ENCODE assay signal across 7 mouse cellular contexts in genomic region chr14:53541640-53542039, GRCm38 (mm10).
DNase-seq lines count a peak whose midpoint lies in the region; ATAC-seq and TF ChIP-seq lines count a peak whose summit lies in the region.
"Not testable (repeated sequence)": the region's sequence is repeated elsewhere in the genome, so short reads cannot be mapped to it uniquely, and the experiment has no call there.

No protein-coding gene starts in this region.

- WGBS in hindbrain, postnatal 0 days = 68% methylated on average over 2 of the region's 2 CpGs
- WGBS in limb, embryonic 14.5 days = 57% methylated on average over 2 of the region's 2 CpGs
- 61% methylated on average over 2 of the region's 2 CpGs for WGBS in midbrain, embryonic 14.5 days

- not testable (repeated sequence) for H3K9me3 ChIP-seq in ES-E14 (ENCODE audit: control insufficient read depth, insufficient read depth, low read depth, low read length); hindbrain, postnatal 0 days (ENCODE audit: low read length); limb, embryonic 14.5 days (ENCODE audit: control insufficient read depth, low read length); midbrain, embryonic 14.5 days (ENCODE audit: control insufficient read depth, low read length)

- TF ChIP-seq CTCF in hindbrain, postnatal 0 days (IDR thresholded peaks at IDR 0.05; ENCODE audit: low read depth) = peak; percentile 50
- TF ChIP-seq CTCF in testis, adult 2 months (IDR thresholded peaks at IDR 0.05; ENCODE audit: control insufficient read depth, insufficient read depth, insufficient replicate concordance, low read depth, low read length) = peak; percentile 20; the same call in 1 of the 2 replicates

- peak; percentile 58 for DNase-seq in ES-E14 (ENCODE audit: low read depth, low spot score)
- DNase-seq in adrenal gland, postnatal 14 days = peak; percentile 61
- DNase-seq in embryo, embryonic 11 days = peak; percentile 5
- not testable (repeated sequence) for DNase-seq in hindbrain, postnatal 0 days (ENCODE audit: low spot score)
- peak; percentile 7 for DNase-seq in limb, embryonic 14.5 days (ENCODE audit: low spot score)
- DNase-seq in midbrain, embryonic 14.5 days = peak; percentile 20

- H3K27me3 ChIP-seq in hindbrain, postnatal 0 days (ENCODE audit: insufficient read depth, low read length); limb, embryonic 14.5 days (ENCODE audit: control insufficient read depth, insufficient read depth, low read length); midbrain, embryonic 14.5 days (ENCODE audit: control insufficient read depth, insufficient read depth, low read length); testis, adult 2 months (ENCODE audit: control insufficient read depth, insufficient read depth, low read length): not testable (repeated sequence)

- in situ Hi-C loops in ES-E14 (cut with MboI; ENCODE audit: low sequenced_read_pairs in 2 of 2, unreplicated experiment in 2 of 2) = not testable (repeated sequence)

- H3K36me3 ChIP-seq in ES-E14 (ENCODE audit: control insufficient read depth, insufficient read depth, low read length, poor library complexity, severe bottlenecking); hindbrain, postnatal 0 days (ENCODE audit: insufficient read depth, low read length); limb, embryonic 14.5 days (ENCODE audit: control insufficient read depth, insufficient read depth, low read length); midbrain, embryonic 14.5 days (ENCODE audit: control insufficient read depth, insufficient read depth, low read length); testis, adult 2 months (ENCODE audit: control insufficient read depth, insufficient read depth, low read length): not testable (repeated sequence)

- H3K27ac ChIP-seq in ES-E14 (ENCODE audit: insufficient read depth, low read depth, low read length, poor library complexity, severe bottlenecking); hindbrain, postnatal 0 days; limb, embryonic 14.5 days (replicated peaks; ENCODE audit: low read depth, low read length); midbrain, embryonic 14.5 days (replicated peaks; ENCODE audit: low read depth, low read length); testis, adult 2 months (ENCODE audit: control insufficient read depth, insufficient read depth, low read depth, low read length): not testable (repeated sequence)

- H3K4me1 ChIP-seq in ES-E14 (ENCODE audit: control insufficient read depth in 2 of 2, insufficient read depth in 2 of 2, low read length in 2 of 2, poor library complexity in 1 of 2); hindbrain, postnatal 0 days (ENCODE audit: insufficient read depth, low read length); limb, embryonic 14.5 days (ENCODE audit: control insufficient read depth, insufficient read depth, low read length); midbrain, embryonic 14.5 days (ENCODE audit: control insufficient read depth, insufficient read depth, low read length); testis, adult 2 months (ENCODE audit: control insufficient read depth, insufficient read depth, low read length): not testable (repeated sequence)

- H3K4me3 ChIP-seq in ES-E14 (ENCODE audit: insufficient read depth in 1 of 2, low read depth in 1 of 2, low read length in 2 of 2, poor library complexity in 1 of 2, severe bottlenecking in 1 of 2); hindbrain, postnatal 0 days (ENCODE audit: low read length); limb, embryonic 14.5 days (replicated peaks; ENCODE audit: low read length); midbrain, embryonic 14.5 days (replicated peaks; ENCODE audit: low read depth, low read length); testis, adult 2 months (ENCODE audit: control insufficient read depth, low read depth, low read length): not testable (repeated sequence)

- H3K9ac ChIP-seq in ES-E14 (ENCODE audit: insufficient read depth, low read depth, low read length, poor library complexity, severe bottlenecking); hindbrain, postnatal 0 days (replicated peaks; ENCODE audit: low read length); limb, embryonic 14.5 days (ENCODE audit: low read depth, low read length, severe bottlenecking); midbrain, embryonic 14.5 days (replicated peaks; ENCODE audit: low read length): not testable (repeated sequence)

- ATAC-seq in hindbrain, postnatal 0 days; limb, embryonic 14.5 days (ENCODE audit: low FRiP score, low read depth); midbrain, embryonic 14.5 days (ENCODE audit: low FRiP score, low TSS enrichment): not testable (repeated sequence)

- TF ChIP-seq POLR2A in limb, embryonic 14.5 days (IDR thresholded peaks at IDR 0.05; ENCODE audit: borderline replicate concordance, extremely low read depth, insufficient read depth, insufficient read length); testis, adult 2 months (IDR thresholded peaks at IDR 0.05; ENCODE audit: control insufficient read depth, low read depth, low read length): not testable (repeated sequence)

- not testable (repeated sequence) for H3K4me2 ChIP-seq in hindbrain, postnatal 0 days (ENCODE audit: low read depth, low read length); limb, embryonic 14.5 days (replicated peaks; ENCODE audit: low read depth, low read length, severe bottlenecking); midbrain, embryonic 14.5 days (ENCODE audit: low read length)
